Mouse (Mus musculus): Measurements from ENCODE around the gene BC052040.

DNA sequence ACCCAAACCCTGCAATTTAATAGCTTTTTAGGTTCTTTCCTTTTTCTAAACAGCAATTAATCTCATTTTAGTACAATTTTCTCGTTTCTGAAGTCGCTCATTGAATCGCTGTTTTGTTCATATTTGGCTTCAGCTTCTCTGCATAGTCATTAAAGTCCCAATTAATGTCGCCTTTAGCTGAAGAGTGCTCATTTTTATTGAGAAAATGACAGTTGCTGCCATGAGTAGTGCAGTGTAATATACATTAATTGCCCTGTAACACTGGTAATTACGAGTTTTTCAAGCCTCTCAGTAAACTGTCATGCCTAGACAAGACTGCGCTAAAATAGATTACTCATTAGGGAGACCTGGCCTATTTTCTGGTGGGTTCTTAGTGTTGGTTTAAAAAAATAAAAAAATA is 144.0 kb downstream of the BC052040 start:
- TF ChIP-seq POLR2AphosphoS5 (IDR thresholded peaks at IDR 0.05; ENCODE audit: insufficient replicate concordance, low read depth, low read length) (no peak), CTCF (IDR thresholded peaks at IDR 0.05; ENCODE audit: low read depth, low read length) (no peak), GATA2 (IDR thresholded peaks at IDR 0.05; ENCODE audit: borderline replicate concordance, low read depth, low read length) (no peak), TAL1 (conservative IDR thresholded peaks at IDR 0.05; ENCODE audit: low read depth, low read length) (no peak), GATA1 (IDR thresholded peaks at IDR 0.05; ENCODE audit: borderline replicate concordance, low read length) (no peak)

Data from G1E (cell line).